Mouse (Mus musculus) stomach, adult 2 months (tissue): ENCODE measurements around the gene Trpm5. TPM values are rescaled to one million over a fixed set of nuclear protein-coding genes. Genes with fewer than 3 reads are reported as not detected.

Source experiments
- polyA plus RNA-seq: library from polyadenylated mRNA; depleted of rRNA; stranded (reverse); fragments of >200 nt; gene quantifications from 2 replicates; pipeline ENCODE4 v1.2.3, GENCODE M21; 2012; rRNA removed

Trpm5 gene
- polyA plus RNA-seq: 2.3 and 3.3 TPM in 2 replicates

GRCm38 (mm10) chr7:143094592-143095553, at the start of gene Trpm5:
Gene Trpm5 (minus strand): TSS chr7:143094642.

GRCm38 (mm10) chr7:143106062-143106461, 11.6 kb upstream of the Trpm5 start, which contains the start of gene Kcnq1:
Gene Kcnq1 (plus strand): TSS chr7:143106362.

DNA sequence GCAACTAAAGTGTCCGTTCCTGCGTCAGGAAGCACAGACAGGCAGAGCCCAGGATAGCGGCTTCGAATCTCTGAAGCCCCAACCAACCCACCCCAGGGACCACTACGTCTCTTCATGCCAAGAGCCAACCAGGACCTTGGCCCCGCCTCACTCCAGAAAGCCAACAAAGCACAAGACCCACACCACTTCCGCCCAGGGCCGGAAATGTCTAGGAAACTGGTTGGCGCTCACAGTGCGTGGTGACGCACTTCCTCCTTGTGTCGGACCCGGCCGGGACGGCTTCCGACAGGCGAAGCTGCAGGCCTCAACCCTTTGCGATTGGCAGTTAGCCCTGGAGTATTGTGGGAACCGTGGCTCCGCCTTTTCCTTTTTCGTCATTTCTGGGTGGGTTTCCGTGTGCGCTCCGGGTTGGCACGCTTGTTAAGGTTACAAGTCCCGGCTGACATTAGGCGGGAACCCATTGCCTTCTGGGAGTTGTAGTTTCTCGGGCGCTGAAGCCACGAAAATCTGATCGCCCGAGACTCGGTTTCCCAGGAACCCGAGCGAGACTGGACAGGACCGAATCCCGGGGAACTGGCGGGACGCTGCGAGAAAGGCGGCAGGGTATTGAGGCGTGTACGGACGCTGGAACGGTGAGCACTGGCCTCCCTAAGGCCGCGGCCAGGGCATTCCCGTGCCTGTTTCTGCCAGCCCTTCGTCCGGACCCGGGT, 25.4 kb downstream of the Trpm5 start, which contains the start of gene Tssc4:
Gene Tssc4 (plus strand): TSS at position 368 of the 710 bp plus-strand sequence.

GRCm38 (mm10) chr7:143052626-143053007, 41.8 kb downstream of the Trpm5 start, which contains the start of gene Cd81:
Gene Cd81 (plus strand): TSS chr7:143052739.

Other genes with a start within 250 kb of the Trpm5 start
- gene Th, start 163.5 kb downstream of the Trpm5 start, polyA plus RNA-seq: 0.61 and 1.1 TPM in 2 replicates
- 3.2 and 6.1 TPM in 2 replicates for gene Ascl2, start 125.4 kb downstream of the Trpm5 start, polyA plus RNA-seq
- gene Tspan32, start 89.6 kb downstream of the Trpm5 start, polyA plus RNA-seq: 0.52 and 0.61 TPM in 2 replicates
- gene Cd81, start 41.9 kb downstream of the Trpm5 start, polyA plus RNA-seq: 392 and 446 TPM in 2 replicates
- 56.9 and 66.4 TPM in 2 replicates for gene Tssc4, start 25.4 kb downstream of the Trpm5 start, polyA plus RNA-seq
- gene Kcnq1, start 11.7 kb upstream of the Trpm5 start, polyA plus RNA-seq: 26.5 and 50.9 TPM in 2 replicates